Mouse (Mus musculus): ENCODE results near the gene Cpne2.

GRCm38 (mm10) chr8:94594211-94594610 is 61.4 kb downstream of the Cpne2 start:
- TF ChIP-seq CTCF (IDR thresholded peaks at IDR 0.05; ENCODE audit: low read depth) (peak; percentile 38), EP300 (IDR thresholded peaks at IDR 0.05; ENCODE audit: low read depth) (no peak)
